31 mouse cellular contexts compared by ENCODE assay signal in genomic region chr16:93960495-93960894, GRCm38 (mm10). TPM values are rescaled to one million over a fixed set of nuclear protein-coding genes. Genes with fewer than 3 reads are reported as not detected.
"Had no signal": no experiment of that assay in that cellular context is flagged by ENCODE, and none has a peak within 500 bp of the region (broad histone marks: within the 10 kb centered on the region; RNA-seq: fewer than 3 reads in every experiment).

No protein-coding gene starts in this region.

- H3K4me3 ChIP-seq: heart, embryonic 13.5 days; heart, embryonic 15.5 days; hindbrain, embryonic 13.5 days; hindbrain, embryonic 15.5 days; kidney, embryonic 15.5 days; left cerebral cortex, adult 2 months; limb, embryonic 10.5 days; limb, embryonic 12.5 days had no signal

- DNase-seq: gastrocnemius, postnatal 14 days; gastrocnemius, postnatal 36 days; heart, adult 18-20 months; heart, postnatal 14 days; heart, postnatal 36 days; kidney, adult 11 months; kidney, adult 2 months; kidney, adult 9 months; kidney, postnatal 14 days; kidney, postnatal 36 days; liver had no signal

- H3K27me3 ChIP-seq: heart, embryonic 13.5 days; heart, embryonic 15.5 days; hindbrain, embryonic 13.5 days; hindbrain, embryonic 15.5 days had no signal

- ATAC-seq: forebrain, embryonic 16.5 days; hindbrain, postnatal 0 days had no signal

- H3K27ac ChIP-seq: heart, embryonic 13.5 days; heart, embryonic 15.5 days; hindbrain, embryonic 13.5 days; hindbrain, embryonic 15.5 days; hindbrain, postnatal 0 days; kidney, embryonic 15.5 days; kidney, postnatal 0 days; left cerebral cortex, adult 2 months; limb, embryonic 10.5 days; limb, embryonic 12.5 days had no signal

- H3K9ac ChIP-seq: heart, embryonic 13.5 days; heart, embryonic 15.5 days; hindbrain, embryonic 13.5 days; hindbrain, embryonic 15.5 days; kidney, embryonic 15.5 days; limb, embryonic 12.5 days had no signal

- H3K4me1 ChIP-seq: heart, embryonic 13.5 days; heart, embryonic 15.5 days had no signal

- H3K4me2 ChIP-seq: heart, embryonic 11.5 days; heart, embryonic 13.5 days; heart, embryonic 15.5 days; hindbrain, embryonic 13.5 days; hindbrain, embryonic 15.5 days; kidney, embryonic 15.5 days; limb, embryonic 12.5 days; liver, embryonic 11.5 days had no signal

- H3K36me3 ChIP-seq: heart, embryonic 13.5 days; heart, embryonic 15.5 days; hindbrain, embryonic 13.5 days; hindbrain, embryonic 15.5 days; kidney, embryonic 15.5 days; limb, embryonic 10.5 days; limb, embryonic 12.5 days had no signal

- H3K9me3 ChIP-seq: heart, embryonic 13.5 days; heart, embryonic 15.5 days; hindbrain, embryonic 13.5 days; hindbrain, embryonic 15.5 days; kidney, embryonic 15.5 days; limb, embryonic 10.5 days; limb, embryonic 12.5 days had no signal

RNA-seq across cellular contexts. Expression of gene Cldn14, which starts 48.1 kb away (rescaled TPM):
- total RNA-seq: gastrocnemius, adult 18-20 months; gastrocnemius, adult 8-10 months; gastrocnemius, postnatal 14 days; heart, adult 18-20 months; heart, adult 8-10 months; heart, postnatal 14 days; heart, postnatal 36 days; hematopoietic stem cell, adult 5-6 weeks; hindbrain, postnatal 0 days had no signal
- polyA plus RNA-seq: forebrain, embryonic 16.5 days; heart, embryonic 13.5 days; heart, embryonic 15.5 days; heart, postnatal 0 days; hindbrain, embryonic 11.5 days; hindbrain, embryonic 13.5 days; hindbrain, embryonic 15.5 days; limb, embryonic 10.5 days; limb, embryonic 12.5 days; limb, embryonic 14.5 days had no signal
